Mouse (Mus musculus) liver, embryonic 11.5 days (tissue): Measurements from ENCODE around the gene Rps6kb2. TPM values are rescaled to one million over a fixed set of nuclear protein-coding genes. Genes with fewer than 3 reads are reported as not detected.
"Not testable (repeated sequence)": the region's sequence is repeated elsewhere in the genome, so short reads cannot be mapped to it uniquely, and the experiment has no call there.

Experiments
- ATAC-seq: fragments of 200-750 bp; cut with Nextera tagmentation; replicated peaks from 2 replicates; pipeline ENCODE4 v1.8.0; 2017; ENCODE audit warnings: moderate number of reproducible peaks, mild to moderate bottlenecking, moderate TSS enrichment, moderate library complexity; ENCODE audit not compliant: low FRiP score
- DNase-seq: peaks from one replicate; pipeline ENCODE4 v3.0.0-alpha.2; 2017; ENCODE audit warnings: low spot score
- H3K27ac ChIP-seq: fragments of 300-500 bp; sonication (generic); 2 replicates; pipeline ENCODE4 v1.5.1; 2014; ENCODE audit warnings: mild to moderate bottlenecking, low read depth, low read length, control low read depth
- H3K27me3 ChIP-seq: fragments of 300-500 bp; sonication (generic); replicated peaks from 2 replicates; pipeline ENCODE4 v1.6.1; 2014; ENCODE audit warnings: low read length, mixed read lengths; ENCODE audit not compliant: control insufficient read depth, insufficient read depth
- H3K36me3 ChIP-seq: fragments of 300-500 bp; sonication (generic); 2 replicates; pipeline ENCODE4 v1.6.1; 2014; ENCODE audit warnings: mild to moderate bottlenecking, low read length, moderate library complexity, mixed read lengths; ENCODE audit not compliant: control insufficient read depth, insufficient read depth
- H3K4me1 ChIP-seq: fragments of 300-500 bp; sonication (generic); replicated peaks from 2 replicates; pipeline ENCODE4 v1.6.1; 2014; ENCODE audit warnings: low read length, mixed read lengths; ENCODE audit not compliant: control insufficient read depth, insufficient read depth
- H3K4me2 ChIP-seq: fragments of 300-500 bp; sonication (generic); 2 replicates; pipeline ENCODE4 v1.6.1; 2014; ENCODE audit warnings: mild to moderate bottlenecking, control low read depth, moderate library complexity
- H3K4me3 ChIP-seq: fragments of 300-500 bp; sonication (generic); 2 replicates; pipeline ENCODE4 v1.5.1; 2014; ENCODE audit warnings: low read depth, low read length, control low read depth
- H3K9ac ChIP-seq: fragments of 300-500 bp; sonication (generic); 2 replicates; pipeline ENCODE4 v1.6.1; 2014; ENCODE audit warnings: low read depth, low read length, control low read depth
- H3K9me3 ChIP-seq: fragments of 300-500 bp; sonication (generic); 2 replicates; pipeline ENCODE4 v1.6.1; 2016; ENCODE audit warnings: low read length, inconsistent platforms, mixed read lengths; ENCODE audit not compliant: control insufficient read depth
- WGBS: fragments of 180-500 bp; shearing (Covaris S2); extraction: QIAGEN DNeasy Blood & Tissue Kit; methylation state at CpG from one replicate; pipeline ENCODE4 v1.1.7; 2014; 5-methylcytosine and 5-hydroxymethylcytosine counted together
- polyA plus RNA-seq: library from polyadenylated mRNA; unstranded; fragments of >200 nt; fragmentation: Nextera tagmentation; extraction: Ambion mirVana; gene quantifications from 2 replicates; pipeline ENCODE4 v1.2.1, GENCODE M21; 2014

Rps6kb2 gene
- polyA plus RNA-seq, 1 experiment from 2014 or later: 53.5 TPM

DNA sequence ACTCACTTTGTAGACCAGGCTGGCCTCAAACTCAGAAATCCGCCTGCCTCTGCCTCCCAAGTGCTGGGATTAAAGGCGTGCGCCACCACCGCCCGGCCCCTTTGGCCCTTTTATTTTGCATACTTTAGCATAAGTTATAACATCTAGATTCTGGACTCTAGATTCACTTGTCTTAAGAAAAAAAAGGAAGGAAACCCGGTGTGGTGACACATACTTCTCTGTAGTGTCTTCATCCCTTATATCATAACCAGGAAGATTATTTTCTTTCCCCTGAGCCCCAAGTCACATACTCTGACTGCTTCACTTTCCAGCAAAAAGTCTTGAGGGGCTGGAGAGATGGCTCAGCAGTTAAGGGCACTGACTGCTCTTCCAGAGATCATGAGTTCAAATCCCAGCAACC, 41.3 kb downstream of the Rps6kb2 start:
- not testable (repeated sequence) for DNase-seq, H3K27me3 ChIP-seq, H3K9me3 ChIP-seq, ATAC-seq, H3K36me3 ChIP-seq, H3K9ac ChIP-seq, H3K4me3 ChIP-seq
- Histone ChIP-seq H3K27ac (peak overlapping the region; percentile 39; the same call in 1 of the 2 replicates), H3K4me1 (peaks cover 20% of the 10 kb centered on the region), H3K4me2 (peak overlapping the region; percentile 57)
- WGBS: 52% methylated on average over 6 of the region's 6 CpGs

DNA sequence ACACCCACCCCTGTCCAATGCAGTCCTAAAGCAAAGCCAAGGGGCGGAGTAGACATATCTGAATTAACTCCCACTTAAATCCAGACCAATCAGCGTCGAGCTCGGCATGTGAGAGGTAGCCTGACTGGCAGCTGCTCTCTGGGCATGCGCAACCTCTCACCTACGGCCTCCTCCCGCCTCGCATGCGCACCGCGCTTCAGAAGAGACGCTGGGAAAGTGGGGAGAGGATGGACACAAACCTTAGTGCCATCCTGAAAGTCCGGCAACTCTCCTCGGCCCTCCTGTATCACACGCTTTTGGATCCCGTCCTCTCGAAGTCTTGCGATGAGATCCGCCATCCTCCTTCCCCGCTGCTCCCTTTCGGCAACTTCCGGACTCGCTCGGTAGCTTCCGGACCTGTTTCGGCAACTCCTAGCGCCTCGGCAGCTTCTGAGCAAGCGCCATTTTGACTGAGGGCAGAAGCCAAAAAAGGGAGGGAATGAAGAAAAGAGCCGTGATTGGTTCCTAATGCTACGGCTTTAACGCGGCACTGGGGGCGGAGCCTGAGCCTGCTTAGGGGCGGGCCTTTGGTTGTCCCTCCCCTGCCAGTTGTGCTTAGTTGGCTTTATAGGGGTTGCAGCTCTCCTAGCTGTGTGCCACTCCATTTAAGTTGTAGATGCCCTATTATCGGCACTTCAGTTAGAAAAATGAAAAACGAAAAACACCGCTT, 41.9 kb downstream of the Rps6kb2 start:
- Histone ChIP-seq H3K36me3 (no peaks in the 10 kb centered on the region), H3K4me1 (peaks cover 14% of the 10 kb centered on the region), H3K4me3 (peak overlapping the region; percentile 43), H3K4me2 (peak overlapping the region; percentile 57), H3K27me3 (no peaks in the 10 kb centered on the region), H3K9ac (peak overlapping the region; percentile 51), H3K9me3 (no peaks in the 10 kb centered on the region), H3K27ac (no peak overlapping the region; the same call in 1 of the 2 replicates)
- 2% methylated on average over 38 of the region's 38 CpGs for WGBS
- ATAC-seq (peak; percentile 77), DNase-seq (peak; percentile 94)

DNA sequence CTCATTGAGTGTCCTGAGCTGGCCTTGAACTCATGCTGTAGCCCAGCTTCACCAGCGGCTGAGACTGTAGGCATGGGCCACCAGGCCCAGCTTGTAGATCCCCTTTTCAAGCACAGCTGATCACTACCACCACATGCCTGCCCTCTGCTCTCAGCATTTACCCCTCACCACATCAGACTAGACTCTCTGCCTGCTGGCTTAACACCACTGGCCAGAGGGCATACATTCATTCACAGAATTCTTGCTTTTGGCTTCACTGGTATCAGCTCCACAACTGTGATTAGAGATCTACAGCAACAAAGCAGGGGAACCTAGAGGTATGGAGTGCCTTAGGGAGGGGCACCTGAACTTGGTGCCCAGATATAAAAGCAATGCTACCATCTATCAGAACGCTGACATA, 42.7 kb downstream of the Rps6kb2 start:
- Histone ChIP-seq H3K27me3 (no peaks in the 10 kb centered on the region), H3K9ac (no peak overlapping the region), H3K4me3 (no peak overlapping the region), H3K4me2 (peak overlapping the region; percentile 57), H3K36me3 (peaks cover 5% of the 10 kb centered on the region; the same call in 1 of the 2 replicates), H3K27ac (no peak overlapping the region), H3K9me3 (no peaks in the 10 kb centered on the region), H3K4me1 (peaks cover 14% of the 10 kb centered on the region)
- WGBS: 85% methylated on average over 2 of the region's 2 CpGs
- no peak for DNase-seq
- no peak for ATAC-seq

DNA sequence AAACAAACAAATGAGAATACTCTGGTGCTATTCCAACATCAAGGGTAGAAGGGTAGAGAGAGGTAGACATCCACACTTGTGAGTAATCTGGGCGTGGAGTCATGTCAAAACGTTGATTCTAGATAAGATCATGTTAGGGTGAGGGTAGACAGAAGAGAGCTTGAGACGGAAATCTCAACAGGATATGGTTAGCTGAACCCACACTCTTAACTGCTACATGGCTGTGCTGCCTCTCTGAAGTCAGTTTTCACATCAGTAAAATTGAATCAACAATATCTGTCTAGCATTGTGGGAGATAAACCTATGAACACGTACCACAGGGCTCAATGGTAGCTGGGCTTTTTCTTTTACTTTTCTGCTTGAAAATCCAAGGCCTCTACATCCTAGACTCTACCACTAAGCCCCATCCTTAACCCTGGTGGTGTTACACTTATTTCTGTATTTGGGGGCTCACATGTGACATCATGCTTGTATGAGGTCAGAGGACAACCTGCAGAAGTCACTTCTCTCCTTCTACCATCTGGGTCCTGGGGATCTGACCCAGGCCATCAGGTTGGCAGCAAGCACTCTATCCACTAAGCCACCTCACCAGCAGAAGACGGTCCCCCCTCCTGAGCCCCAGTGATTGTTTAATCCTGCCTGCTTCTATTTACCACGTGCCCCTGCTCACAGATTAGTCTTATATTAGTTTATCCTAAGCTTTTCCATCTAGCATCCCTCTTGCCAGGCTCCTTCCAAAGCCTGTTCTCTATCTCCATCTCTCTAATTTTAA, 43.3 kb downstream of the Rps6kb2 start:
- no peak overlapping the region for H3K4me3 ChIP-seq
- H3K27ac ChIP-seq: no peak overlapping the region
- H3K27me3 ChIP-seq: no peaks in the 10 kb centered on the region
- no peaks in the 10 kb centered on the region for H3K9me3 ChIP-seq
- 70% methylated on average over 6 of the region's 6 CpGs for WGBS
- peaks cover 8% of the 10 kb centered on the region for H3K36me3 ChIP-seq
- peaks cover 14% of the 10 kb centered on the region for H3K4me1 ChIP-seq
- no peak for ATAC-seq
- H3K4me2 ChIP-seq: peak overlapping the region; percentile 57
- H3K9ac ChIP-seq: no peak overlapping the region
- DNase-seq: no peak

DNA sequence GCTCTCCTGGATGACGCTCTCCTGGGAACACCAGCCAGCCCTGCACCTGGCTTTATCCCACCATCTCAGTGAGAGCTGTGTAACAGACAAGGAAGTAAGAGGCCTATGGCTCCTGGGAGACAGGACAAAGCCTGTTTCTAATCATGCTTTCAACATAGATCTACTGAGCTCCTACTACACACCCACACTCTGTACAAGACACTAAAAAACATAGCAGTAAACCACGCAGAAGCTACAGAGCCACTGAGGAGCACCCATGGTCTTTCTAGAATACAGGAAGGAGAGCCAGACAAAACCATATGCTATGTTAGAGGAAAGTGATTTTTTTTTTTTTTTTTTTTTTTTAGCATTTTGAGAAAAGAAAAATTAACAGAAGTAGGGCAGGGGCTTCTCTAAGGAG, 44.8 kb downstream of the Rps6kb2 start:
- H3K27ac ChIP-seq: no peak overlapping the region; the same call in 1 of the 2 replicates
- H3K9ac ChIP-seq: no peak overlapping the region
- H3K27me3 ChIP-seq: no peaks in the 10 kb centered on the region
- H3K4me2 ChIP-seq: no peak overlapping the region
- H3K4me3 ChIP-seq: no peak overlapping the region
- WGBS: 86% methylated on average over 2 of the region's 2 CpGs
- H3K36me3 ChIP-seq: peaks cover 23% of the 10 kb centered on the region
- no peak for ATAC-seq
- peaks cover 26% of the 10 kb centered on the region for H3K4me1 ChIP-seq
- H3K9me3 ChIP-seq: no peaks in the 10 kb centered on the region
- DNase-seq: no peak

DNA sequence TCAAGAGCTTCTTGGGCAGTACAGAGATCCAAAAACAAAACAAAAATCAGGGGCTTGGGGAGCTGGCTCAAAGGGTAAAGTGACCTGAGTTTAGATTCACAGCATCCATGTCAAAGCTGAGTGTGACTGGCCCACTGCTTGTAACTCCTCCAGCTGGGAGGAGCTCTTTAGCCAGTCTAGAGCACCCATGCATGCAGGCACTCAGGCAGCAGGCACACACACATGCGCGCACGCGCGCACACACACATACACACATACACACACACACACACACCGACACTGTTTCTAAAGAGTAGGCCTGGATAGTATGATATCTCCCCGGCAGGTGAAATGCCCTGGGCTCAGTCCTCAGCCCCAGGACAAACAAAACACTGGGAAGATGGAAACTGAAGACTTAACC, 46.1 kb downstream of the Rps6kb2 start:
- DNase-seq (no peak), ATAC-seq (no peak)
- H3K4me1 ChIP-seq: peaks cover 26% of the 10 kb centered on the region
- H3K36me3 ChIP-seq: peaks cover 23% of the 10 kb centered on the region
- no peaks in the 10 kb centered on the region for H3K9me3 ChIP-seq
- no peaks in the 10 kb centered on the region for H3K27me3 ChIP-seq
- H3K4me2 ChIP-seq: no peak overlapping the region
- no peak overlapping the region for H3K9ac ChIP-seq
- WGBS: 97% methylated on average over 7 of the region's 7 CpGs
- H3K4me3 ChIP-seq: no peak overlapping the region
- H3K27ac ChIP-seq: no peak overlapping the region

DNA sequence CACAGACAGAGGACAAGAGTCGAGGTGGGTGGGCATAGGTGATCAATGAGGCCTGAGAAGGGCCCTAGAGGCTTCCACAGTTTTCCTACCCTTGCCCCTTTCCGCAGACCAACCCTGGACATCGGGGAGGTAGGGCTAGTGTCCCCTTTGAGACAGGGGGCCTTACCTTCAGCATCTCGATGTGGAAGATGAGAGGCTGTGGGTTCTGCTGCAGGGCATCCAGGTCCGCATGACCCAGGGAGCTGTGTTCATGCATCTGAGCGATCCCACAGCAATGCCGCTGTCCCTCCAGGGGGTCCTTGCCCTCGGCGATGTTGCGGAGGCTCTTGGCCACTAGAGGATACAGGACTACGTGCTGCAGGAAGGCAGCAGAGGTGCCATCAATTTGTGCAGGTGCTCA, 47.3 kb downstream of the Rps6kb2 start:
- ATAC-seq (no peak), DNase-seq (no peak)
- no peak overlapping the region for H3K27ac ChIP-seq
- H3K9ac ChIP-seq: no peak overlapping the region
- no peaks in the 10 kb centered on the region for H3K27me3 ChIP-seq
- peaks cover 23% of the 10 kb centered on the region for H3K36me3 ChIP-seq
- H3K4me3 ChIP-seq: no peak overlapping the region
- no peak overlapping the region for H3K4me2 ChIP-seq
- no peaks in the 10 kb centered on the region for H3K9me3 ChIP-seq
- H3K4me1 ChIP-seq: peaks cover 23% of the 10 kb centered on the region
- WGBS: 81% methylated on average over 11 of the region's 11 CpGs

DNA sequence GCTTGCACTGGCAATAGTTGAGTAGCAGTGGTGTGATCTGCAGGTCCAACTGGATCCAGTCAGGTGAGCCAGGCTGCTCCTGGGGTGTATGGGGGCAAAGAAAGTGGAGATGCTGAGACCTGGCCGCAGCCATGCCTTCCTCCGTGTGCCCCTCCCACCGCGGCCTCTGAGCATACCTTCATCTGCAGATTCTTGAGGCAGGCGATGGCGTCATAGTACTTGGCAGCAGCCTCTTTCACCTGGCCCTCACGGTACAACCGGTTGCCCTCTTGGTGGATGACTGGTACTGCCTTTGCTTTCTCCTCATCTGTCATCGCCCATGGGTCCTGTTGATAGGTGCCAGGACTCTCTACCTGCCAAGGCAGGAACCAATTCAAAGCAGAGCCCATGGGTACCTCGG, 48.0 kb downstream of the Rps6kb2 start:
- Histone ChIP-seq H3K27me3 (no peaks in the 10 kb centered on the region), H3K4me3 (no peak overlapping the region), H3K4me1 (peaks cover 19% of the 10 kb centered on the region), H3K4me2 (no peak overlapping the region), H3K9me3 (no peaks in the 10 kb centered on the region), H3K36me3 (peaks cover 23% of the 10 kb centered on the region), H3K9ac (no peak overlapping the region), H3K27ac (no peak overlapping the region)
- WGBS: 93% methylated on average over 10 of the region's 10 CpGs
- ATAC-seq: no peak
- DNase-seq: no peak
